Mouse (Mus musculus) intestine, postnatal 0 days (tissue): ENCODE data around the gene Myo15b. TPM values are rescaled to one million over a fixed set of nuclear protein-coding genes. Genes with fewer than 3 reads are reported as not detected.

Source experiments
- ATAC-seq: fragments of 200-750 bp; cut with Nextera tagmentation; 2 replicates; pipeline ENCODE4 v1.8.0; 2017; ENCODE audit warnings: mild to moderate bottlenecking, moderate TSS enrichment, moderate library complexity
- H3K27ac ChIP-seq: fragments of 300-500 bp; sonication (generic); 2 replicates; pipeline ENCODE4 v1.5.1; 2014; ENCODE audit warnings: mild to moderate bottlenecking, low read depth, low read length, moderate library complexity
- H3K27me3 ChIP-seq: fragments of 300-500 bp; sonication (generic); replicated peaks from 2 replicates; pipeline ENCODE4 v1.6.1; 2014; ENCODE audit warnings: low read length, mixed read lengths; ENCODE audit not compliant: control insufficient read depth, insufficient read depth
- H3K36me3 ChIP-seq: fragments of 300-500 bp; sonication (generic); 2 replicates; pipeline ENCODE4 v1.6.1; 2014; ENCODE audit warnings: mild to moderate bottlenecking, moderate library complexity; ENCODE audit not compliant: control insufficient read depth, insufficient read depth
- H3K4me1 ChIP-seq: fragments of 300-500 bp; sonication (generic); replicated peaks from 2 replicates; pipeline ENCODE4 v1.6.1; 2014; ENCODE audit warnings: antibody characterized with exemption, low read length, mixed read lengths; ENCODE audit not compliant: control insufficient read depth, insufficient read depth
- H3K4me2 ChIP-seq: fragments of 300-500 bp; sonication (generic); replicated peaks from 2 replicates; pipeline ENCODE4 v1.6.1; 2014; ENCODE audit warnings: low read depth, mild to moderate bottlenecking, moderate library complexity
- H3K4me3 ChIP-seq: fragments of 300-500 bp; sonication (generic); 2 replicates; pipeline ENCODE4 v1.5.1; 2014; ENCODE audit warnings: low read depth, low read length
- H3K9ac ChIP-seq: fragments of 300-500 bp; sonication (generic); 2 replicates; pipeline ENCODE4 v1.6.1; 2014; ENCODE audit warnings: mild to moderate bottlenecking, low read depth, low read length
- H3K9me3 ChIP-seq: fragments of 300-500 bp; sonication (generic); 2 replicates; pipeline ENCODE4 v1.6.1; 2016; ENCODE audit warnings: mixed run types; ENCODE audit not compliant: control insufficient read depth
- CTCF ChIP-seq: sonication (generic); IDR thresholded peaks from 2 replicates; pipeline ENCODE4 v1.5.1; 2016; ENCODE audit warnings: low read depth, mild to moderate bottlenecking, control low read depth, antibody characterized with exemption, moderate library complexity
- WGBS: fragments of 180-500 bp; shearing (Covaris S2); extraction: QIAGEN DNeasy Blood & Tissue Kit; methylation state at CpG from one replicate; pipeline ENCODE4 v1.1.7; 2014; 5-methylcytosine and 5-hydroxymethylcytosine counted together
- polyA plus RNA-seq: library from polyadenylated mRNA; unstranded; fragments of >200 nt; fragmentation: Nextera tagmentation; extraction: Ambion mirVana; gene quantifications from 2 replicates; pipeline ENCODE4 v1.2.1, GENCODE M21; 2015

Gene Myo15b
- polyA plus RNA-seq, 1 experiment from 2014 or later = 332 TPM

DNA sequence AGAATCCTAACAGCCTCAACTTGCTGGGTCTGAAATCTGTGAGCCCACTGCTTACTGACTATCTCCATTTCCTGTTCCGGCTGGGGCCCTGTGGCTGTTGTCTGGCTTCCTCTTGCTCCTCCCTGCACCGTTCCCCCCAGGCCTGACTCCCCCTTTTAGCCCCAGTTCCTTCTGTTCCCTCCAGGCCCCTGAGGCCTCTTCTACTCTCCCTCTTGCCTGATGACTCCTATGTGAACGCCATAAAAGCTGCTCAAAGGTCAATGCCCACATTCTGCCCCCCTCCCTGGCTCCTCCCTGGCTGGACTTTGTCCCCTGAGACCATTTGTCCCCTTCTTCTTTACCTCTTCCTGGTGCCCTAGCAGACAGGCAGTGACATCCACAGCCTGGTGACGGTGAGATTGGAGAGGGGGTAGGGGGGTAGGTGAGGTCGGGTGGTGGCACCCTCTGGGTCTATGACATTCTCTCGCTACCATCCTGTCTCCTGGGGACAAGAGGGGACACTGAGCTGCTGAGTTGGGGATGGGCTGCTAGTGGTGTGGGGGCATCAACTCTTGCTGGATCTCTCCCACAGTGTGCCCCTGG lies 19.1 kb downstream of the Myo15b start:
- Histone ChIP-seq H3K9me3 (no peaks in the 10 kb centered on the region), H3K4me3 (peak overlapping the region; percentile 55), H3K4me1 (no peaks in the 10 kb centered on the region; the same call in 1 of the 2 replicates), H3K36me3 (peaks cover 24% of the 10 kb centered on the region), H3K27me3 (no peaks in the 10 kb centered on the region), H3K27ac (peak overlapping the region; percentile 94), H3K4me2 (peak overlapping the region; percentile 66), H3K9ac (peak overlapping the region; percentile 73)
- peak; percentile 89 for ATAC-seq
- 18% methylated on average over 6 of the region's 6 CpGs for WGBS
- no peak for TF ChIP-seq CTCF

DNA sequence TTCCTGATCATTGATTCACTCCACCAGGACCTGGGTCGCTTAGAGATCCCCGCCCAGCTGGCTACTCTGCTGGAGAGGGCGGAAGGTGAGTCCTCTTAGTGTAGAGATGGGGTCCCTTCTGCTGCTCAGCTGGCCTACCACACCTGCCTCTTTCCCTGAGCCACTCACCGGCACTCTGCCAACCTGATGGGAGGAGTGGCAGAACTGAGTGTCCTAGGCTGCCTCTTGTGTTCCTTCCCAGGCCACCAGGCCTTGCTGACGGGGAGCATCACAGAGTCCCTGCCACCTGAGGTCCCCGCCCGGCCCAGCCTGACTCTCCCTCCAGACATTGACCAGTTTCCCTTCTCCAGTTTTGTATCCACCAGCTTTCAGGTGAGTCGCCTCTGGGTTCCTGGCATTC lies 19.9 kb downstream of the Myo15b start:
- Histone ChIP-seq H3K27ac (peak overlapping the region; percentile 94), H3K4me3 (peak overlapping the region; percentile 55), H3K4me2 (peak overlapping the region; percentile 66), H3K27me3 (no peaks in the 10 kb centered on the region), H3K9ac (peak overlapping the region; percentile 73), H3K36me3 (peaks cover 32% of the 10 kb centered on the region), H3K9me3 (no peaks in the 10 kb centered on the region), H3K4me1 (peaks cover under 1% of the 10 kb centered on the region; the same call in 1 of the 2 replicates)
- no peak for TF ChIP-seq CTCF
- peak; percentile 20 for ATAC-seq
- 32% methylated on average over 8 of the region's 8 CpGs for WGBS

DNA sequence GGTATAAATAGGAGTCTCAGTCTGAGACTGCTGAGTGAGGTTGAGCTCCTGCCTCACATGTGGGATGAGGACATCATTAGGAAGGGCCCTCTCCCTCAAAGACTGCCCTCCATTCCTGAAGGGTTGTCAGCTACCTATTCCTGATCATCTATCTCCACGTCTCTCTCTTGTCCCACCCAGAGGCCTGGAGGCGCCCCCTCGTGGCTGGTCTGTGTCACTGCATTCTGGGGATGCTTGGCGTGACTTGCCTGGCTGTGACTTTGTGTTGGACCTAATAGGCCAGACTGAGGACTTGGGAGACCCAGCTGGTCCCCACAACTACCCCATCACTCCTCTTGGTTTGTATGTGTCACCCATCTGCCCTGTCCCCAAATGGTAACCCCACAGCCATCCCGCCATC lies 22.8 kb downstream of the Myo15b start:
- Histone ChIP-seq H3K4me3 (no peak overlapping the region), H3K36me3 (peaks cover 54% of the 10 kb centered on the region), H3K9ac (no peak overlapping the region), H3K27me3 (no peaks in the 10 kb centered on the region), H3K4me1 (peaks cover 2% of the 10 kb centered on the region; the same call in 1 of the 2 replicates), H3K9me3 (no peaks in the 10 kb centered on the region), H3K4me2 (peak overlapping the region; percentile 66), H3K27ac (no peak overlapping the region)
- peak; percentile 87 for TF ChIP-seq CTCF
- 21% methylated on average over 5 of the region's 5 CpGs for WGBS
- no peak for ATAC-seq

DNA sequence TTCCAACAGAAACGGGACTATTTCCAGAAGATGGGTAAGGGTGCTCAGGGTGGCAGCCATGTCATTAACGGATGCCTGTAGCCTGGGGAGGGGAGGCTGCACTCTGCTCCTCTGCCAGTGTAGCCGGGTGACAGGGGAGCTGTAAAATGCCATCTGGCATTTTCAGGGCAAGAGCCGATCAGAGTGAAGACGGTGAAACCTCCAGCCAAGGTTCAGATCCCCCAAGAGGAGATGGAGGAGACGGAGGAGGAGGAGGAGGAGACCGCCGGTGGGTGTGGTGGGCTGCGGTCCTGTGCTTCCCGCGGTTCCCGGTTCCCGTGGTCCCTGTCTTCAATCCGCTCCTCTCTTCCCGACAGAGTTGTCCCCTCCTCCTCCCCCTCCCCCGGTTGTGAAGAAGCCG lies 25.0 kb downstream of the Myo15b start:
- no peak for ATAC-seq
- Histone ChIP-seq H3K9me3 (no peaks in the 10 kb centered on the region), H3K27ac (peak overlapping the region; percentile 73), H3K27me3 (no peaks in the 10 kb centered on the region), H3K9ac (peak overlapping the region; percentile 7; the same call in 1 of the 2 replicates), H3K4me1 (peaks cover 2% of the 10 kb centered on the region; the same call in 1 of the 2 replicates), H3K4me2 (peak overlapping the region; percentile 27; the same call in 1 of the 2 replicates), H3K36me3 (peaks cover 75% of the 10 kb centered on the region), H3K4me3 (no peak overlapping the region)
- 34% methylated on average over 17 of the region's 17 CpGs for WGBS
- no peak for TF ChIP-seq CTCF

GRCm38 (mm10) chr11:115884361-115884760 lies 26.2 kb downstream of the Myo15b start:
- peak; percentile 84 for ATAC-seq
- Histone ChIP-seq H3K9ac (no peak overlapping the region), H3K36me3 (peaks cover 79% of the 10 kb centered on the region), H3K4me2 (no peak overlapping the region), H3K9me3 (no peaks in the 10 kb centered on the region), H3K4me3 (no peak overlapping the region), H3K27me3 (no peaks in the 10 kb centered on the region), H3K4me1 (peaks cover 2% of the 10 kb centered on the region), H3K27ac (peak overlapping the region; percentile 73)
- WGBS = 57% methylated on average over 3 of the region's 3 CpGs
- no peak for TF ChIP-seq CTCF

DNA sequence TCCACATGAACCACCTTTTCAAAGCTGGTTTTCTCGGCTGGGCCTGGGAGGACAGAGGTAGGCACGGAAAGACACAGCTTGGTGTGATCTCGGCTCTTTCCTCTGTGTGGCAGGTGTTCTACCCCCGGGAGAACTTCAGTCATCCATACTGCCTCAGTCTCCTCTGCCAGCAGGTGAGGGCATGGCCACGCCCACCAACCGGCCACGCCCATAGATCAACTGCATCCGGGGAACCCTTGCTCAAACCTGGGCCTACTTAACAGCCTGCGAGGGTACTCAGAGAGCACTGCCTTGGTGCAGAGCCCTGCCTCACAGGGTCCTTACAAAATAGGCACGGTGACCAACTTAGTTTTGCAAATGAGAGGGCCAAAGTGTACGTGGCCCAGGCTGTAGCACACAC lies 27.1 kb downstream of the Myo15b start:
- Histone ChIP-seq H3K9ac (peak overlapping the region; percentile 27; the same call in 1 of the 2 replicates), H3K4me3 (no peak overlapping the region), H3K27ac (peak overlapping the region; percentile 50; the same call in 1 of the 2 replicates), H3K9me3 (no peaks in the 10 kb centered on the region), H3K36me3 (peaks cover 82% of the 10 kb centered on the region), H3K4me2 (0 out of 2 replicates have a peak overlapping the region, but pooled peaks have one; percentile 30), H3K27me3 (no peaks in the 10 kb centered on the region), H3K4me1 (peaks cover 2% of the 10 kb centered on the region)
- WGBS = 62% methylated on average over 11 of the region's 11 CpGs
- no peak for TF ChIP-seq CTCF
- no peak for ATAC-seq
